Mouse (Mus musculus) forebrain, embryonic 12.5 days (tissue): ENCODE measurements around the gene Ccdc122. TPM values are rescaled to one million over a fixed set of nuclear protein-coding genes. Genes with fewer than 3 reads are reported as not detected.

ENCODE experiments used
- polyA plus RNA-seq: library from polyadenylated mRNA; unstranded; fragments of >200 nt; fragmentation: Nextera tagmentation; extraction: Ambion mirVana; gene quantifications from 2 replicates; pipeline ENCODE4 v1.2.1, GENCODE M21; 2016

Gene Ccdc122
- polyA plus RNA-seq, 1 experiment from 2014 or later, result 1.8 TPM

Other genes starting within 250 kb of the Ccdc122 start
- 3.9 and 4.2 TPM in 2 replicates for gene Lacc1, start 132 bp downstream of the Ccdc122 start, polyA plus RNA-seq
- 33.5 and 36.5 TPM in 2 replicates for gene Enox1, start 120.0 kb downstream of the Ccdc122 start, polyA plus RNA-seq